Mouse (Mus musculus) embryo, embryonic 10.5 days (tissue): ENCODE data around the gene Cdca7.

ENCODE experiments used
- DNase-seq: peaks from one replicate; pipeline ENCODE4 v3.0.0-alpha.2; 2015; ENCODE audit warnings: low spot score

The Cdca7 gene

DNA sequence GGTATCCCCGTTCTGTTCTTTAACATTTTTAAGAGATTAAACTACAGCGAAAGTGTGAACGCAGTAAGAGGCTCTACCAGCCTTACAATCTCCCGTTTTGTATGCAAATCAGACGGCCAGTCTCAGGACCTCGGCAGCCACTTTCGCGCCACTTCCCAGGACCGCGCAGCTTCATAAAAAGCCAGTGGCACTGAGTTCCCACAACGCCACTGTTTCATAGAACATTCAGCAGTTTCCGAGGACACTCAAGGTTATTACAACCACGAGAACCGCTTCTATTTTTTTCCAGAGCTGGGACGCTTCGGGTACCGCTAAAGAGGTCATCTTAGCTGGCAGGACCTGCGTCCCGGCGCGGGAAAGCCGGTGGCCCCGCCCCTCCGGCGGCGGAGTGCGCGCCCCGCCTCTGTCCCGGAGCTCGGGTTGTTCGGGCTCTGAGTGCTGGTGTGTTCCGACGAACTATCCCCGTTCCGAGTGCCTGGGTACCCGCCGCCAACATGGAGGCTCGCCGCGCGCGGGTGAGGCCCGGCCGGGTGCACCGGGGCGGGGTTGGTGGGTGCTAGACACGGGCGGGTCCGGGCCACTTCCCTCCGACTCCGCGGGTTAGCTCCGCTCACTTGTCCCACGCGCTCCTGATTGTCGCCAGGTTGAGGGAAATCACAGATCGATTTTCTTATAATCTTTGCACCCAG, at the start of gene Cdca7:
Cdca7 (plus strand) TSS at position 363 of the 689 bp plus-strand sequence.
- peak; percentile 92 for DNase-seq

DNA sequence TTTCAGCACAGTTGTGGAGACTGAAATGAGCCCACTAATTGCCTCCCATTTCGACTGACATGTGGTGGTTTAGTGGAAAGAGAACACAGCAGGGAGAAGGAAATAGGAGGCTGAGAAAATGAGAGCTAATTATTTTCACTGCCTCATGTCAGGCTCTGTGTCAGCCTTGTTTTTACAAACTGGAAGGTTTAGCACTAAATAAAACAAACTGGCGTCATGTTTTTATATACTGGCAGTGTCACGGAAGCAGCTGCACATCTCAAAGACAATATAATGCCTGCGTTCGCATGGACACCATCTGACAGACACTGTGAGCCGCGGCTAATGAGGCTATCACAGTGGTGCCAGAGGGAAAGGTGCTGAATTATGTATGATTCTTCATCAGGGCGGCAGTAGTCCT, 49.2 kb upstream of the Cdca7 start:
- peak; percentile 57 for DNase-seq

GRCm38 (mm10) chr2:72427288-72427687, 48.7 kb upstream of the Cdca7 start:
- DNase-seq, result no peak

DNA sequence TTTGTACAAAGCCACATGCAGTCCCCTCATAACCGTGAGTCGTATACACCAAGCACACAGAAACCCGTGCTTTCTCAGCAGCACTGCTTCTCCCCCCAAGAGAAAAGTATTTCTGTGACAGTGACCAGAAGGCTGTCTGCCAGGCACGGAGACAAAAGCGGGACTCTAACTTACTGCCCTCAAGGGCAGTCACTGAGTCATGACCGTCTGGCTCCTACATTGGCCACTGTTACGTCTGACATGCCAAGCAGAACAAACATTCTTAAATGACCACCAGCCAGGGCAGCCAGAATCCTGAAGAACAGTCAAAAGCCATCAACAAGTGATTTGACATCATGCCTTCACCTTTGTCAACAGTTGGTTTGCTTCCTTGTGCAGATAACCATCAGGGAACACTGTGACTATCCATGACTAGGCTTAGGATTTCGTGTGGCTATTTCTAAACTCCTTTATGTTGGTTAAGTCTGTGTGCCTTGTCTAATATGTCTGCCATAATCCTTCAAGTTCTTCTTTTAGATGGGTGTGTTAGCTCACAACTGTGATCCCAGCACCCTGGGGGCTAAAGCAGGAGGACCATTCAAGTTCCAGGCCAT, 36.9 kb upstream of the Cdca7 start:
- DNase-seq, result no peak

DNA sequence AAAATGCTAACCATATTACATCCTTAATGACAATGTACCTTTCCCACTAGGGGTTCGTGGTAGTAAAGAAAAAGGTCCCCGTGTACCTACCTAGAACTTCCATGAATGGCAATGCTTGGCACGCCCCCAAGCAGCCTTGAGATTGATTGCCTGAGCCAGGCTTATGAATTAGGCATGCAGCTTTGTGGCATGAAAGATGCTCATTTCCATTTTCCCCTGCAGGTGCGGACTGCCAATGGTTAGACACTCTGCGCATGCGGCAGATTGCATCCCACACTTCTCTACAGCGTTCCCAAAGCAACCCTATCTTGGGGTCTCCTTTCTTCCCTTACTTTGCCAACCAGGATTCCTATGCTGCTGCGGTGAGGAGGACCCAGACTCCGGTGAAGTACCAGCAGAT, 34.9 kb upstream of the Cdca7 start:
- no peak for DNase-seq

DNA sequence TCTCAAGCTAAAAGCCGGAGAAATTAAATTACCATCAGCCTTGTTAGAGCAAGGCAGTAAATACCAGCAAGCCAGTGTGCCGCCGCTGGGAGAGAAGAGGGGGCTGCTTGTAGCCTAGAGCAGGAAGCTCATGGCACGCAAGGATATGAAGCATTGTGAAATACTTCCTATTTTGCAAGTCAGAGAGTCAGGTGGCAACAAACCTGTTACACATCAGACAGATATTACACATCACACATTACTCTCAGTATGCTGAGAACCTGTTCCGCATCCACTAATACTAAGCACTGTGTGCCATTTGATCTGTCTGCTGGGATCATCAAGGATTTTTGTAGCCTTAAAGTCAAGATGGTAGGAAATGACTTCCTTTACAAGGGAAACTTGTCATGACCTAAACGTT, 33.1 kb upstream of the Cdca7 start:
- DNase-seq, result no peak

DNA sequence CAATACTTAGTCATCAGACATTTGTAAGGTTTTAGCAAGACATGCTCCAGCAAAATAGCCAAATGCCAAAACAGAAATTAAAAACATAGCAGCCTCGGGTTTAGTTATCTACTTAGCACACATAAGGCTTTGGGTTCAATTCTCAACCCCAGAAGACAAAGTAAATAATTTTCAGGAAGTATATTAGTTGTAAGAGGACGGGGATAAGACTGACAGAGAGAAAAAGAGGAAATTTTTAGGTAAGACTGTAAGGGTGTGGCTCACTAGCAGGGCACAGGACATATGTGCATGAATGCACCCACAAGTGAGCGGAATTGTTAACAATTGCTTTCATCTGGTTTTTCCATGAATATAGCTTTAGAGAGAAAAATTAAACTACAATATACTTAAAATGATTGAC, 32.0 kb upstream of the Cdca7 start:
- no peak for DNase-seq

DNA sequence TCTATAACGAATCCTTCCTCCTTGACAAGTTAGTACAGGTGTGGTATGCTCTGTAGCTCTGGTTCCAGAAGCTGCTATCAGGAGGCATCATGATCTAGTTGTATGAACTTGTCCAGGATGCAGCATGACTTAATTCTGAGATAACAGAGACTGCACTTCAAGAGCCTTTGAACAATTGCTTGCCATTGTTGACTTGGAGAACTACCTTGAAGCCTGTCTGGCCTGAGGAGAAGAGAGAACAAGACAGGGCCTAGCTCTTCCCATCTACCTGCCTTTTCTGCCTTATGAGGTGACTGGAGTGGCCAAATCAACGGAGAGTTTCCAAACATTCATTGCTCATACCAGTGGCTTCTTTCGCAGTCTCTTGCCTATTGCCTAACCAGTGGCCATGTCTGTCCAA, 29.9 kb upstream of the Cdca7 start:
- DNase-seq, result no peak

- DNase-seq, result no peak
These were observed 29.3 kb upstream of the Cdca7 start for GRCm38 (mm10) chr2:72446615-72447014.

- DNase-seq, result no peak
These were observed 22.4 kb upstream of the Cdca7 start for GRCm38 (mm10) chr2:72453563-72453962.

- no peak for DNase-seq
These were observed 19.8 kb upstream of the Cdca7 start for GRCm38 (mm10) chr2:72456189-72456588.

DNA sequence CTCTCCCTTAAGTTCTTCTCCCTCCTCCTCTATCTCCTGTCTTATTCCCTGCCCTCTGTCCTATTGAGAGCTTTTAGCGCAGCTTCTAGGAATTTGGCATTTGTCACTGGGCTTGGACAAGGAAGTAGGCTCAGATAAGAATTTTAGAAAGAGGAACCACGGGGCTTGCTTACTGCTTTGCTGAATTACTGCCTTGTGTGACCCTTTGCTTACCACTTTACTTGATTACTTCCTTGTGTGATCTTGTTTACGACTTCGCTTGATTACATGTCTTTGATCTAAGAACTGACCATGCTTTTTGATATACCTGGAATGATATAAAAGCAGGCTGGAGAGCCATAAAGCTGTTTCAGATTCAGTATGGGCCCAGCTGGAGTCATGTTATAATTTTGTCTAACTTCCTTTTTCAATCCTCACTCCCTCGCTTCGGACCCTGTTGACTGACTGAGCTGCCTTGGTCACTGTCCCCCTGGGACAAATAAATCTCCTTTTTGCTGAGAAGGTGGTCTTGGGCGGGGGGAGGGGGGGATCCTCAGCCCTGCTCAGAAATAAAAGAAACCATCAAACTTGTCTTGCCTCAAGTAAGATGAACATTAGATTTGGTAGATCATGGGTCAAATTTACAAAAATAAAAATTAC, 11.5 kb upstream of the Cdca7 start:
- DNase-seq, result no peak

DNA sequence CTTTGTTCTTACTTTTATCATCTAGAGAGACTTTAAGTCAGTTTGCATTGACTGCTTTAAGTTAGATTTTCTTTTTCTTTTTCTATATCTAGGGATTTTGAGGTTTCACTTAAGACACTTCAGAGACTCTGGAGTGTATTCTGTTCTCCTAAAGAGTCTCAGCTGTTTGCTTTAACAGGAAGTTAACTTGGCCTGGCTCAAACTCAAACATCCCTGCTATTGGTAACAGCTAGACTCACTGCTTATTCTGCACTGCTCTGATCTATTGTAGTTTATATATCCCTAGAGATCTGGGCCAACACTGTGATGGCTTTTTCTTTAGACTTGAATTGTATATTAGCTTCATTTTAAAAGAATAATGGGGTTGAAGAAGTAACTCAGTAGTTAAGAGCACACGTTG, 8.4 kb upstream of the Cdca7 start:
- DNase-seq, result no peak

DNA sequence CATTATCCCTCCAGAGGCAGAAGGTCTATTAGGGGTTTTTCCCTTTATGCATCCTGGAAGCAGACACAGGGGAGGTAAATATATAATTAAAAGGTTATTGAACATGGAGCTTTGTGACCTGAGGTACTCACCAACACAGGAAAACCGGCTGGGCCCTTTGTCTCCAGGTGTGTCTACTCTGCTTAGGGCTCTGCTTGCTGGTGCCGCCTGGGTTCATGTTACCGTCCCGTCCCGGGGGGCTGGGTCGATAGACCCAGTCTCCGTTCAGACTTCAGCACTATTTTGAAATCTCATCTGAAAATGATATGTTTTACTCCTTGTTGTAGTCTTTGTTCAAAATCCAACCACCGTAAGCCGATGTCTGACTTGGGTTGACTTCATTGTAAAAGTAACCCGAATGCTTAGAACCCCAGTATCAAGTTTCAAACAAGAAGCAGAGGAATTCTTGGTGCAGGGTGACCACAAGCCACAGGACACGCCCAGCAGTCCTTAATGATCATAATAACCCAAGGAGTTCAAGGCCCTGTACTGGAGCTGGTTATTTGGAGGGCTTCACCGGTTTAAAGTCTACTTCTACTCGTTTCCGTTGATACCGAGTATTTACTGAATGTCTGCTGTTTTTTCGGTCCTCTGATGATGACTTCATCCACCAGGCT, 4.4 kb upstream of the Cdca7 start:
- no peak for DNase-seq

GRCm38 (mm10) chr2:72474531-72475287, 1.2 kb upstream of the Cdca7 start:
- DNase-seq, result peak; percentile 76

DNA sequence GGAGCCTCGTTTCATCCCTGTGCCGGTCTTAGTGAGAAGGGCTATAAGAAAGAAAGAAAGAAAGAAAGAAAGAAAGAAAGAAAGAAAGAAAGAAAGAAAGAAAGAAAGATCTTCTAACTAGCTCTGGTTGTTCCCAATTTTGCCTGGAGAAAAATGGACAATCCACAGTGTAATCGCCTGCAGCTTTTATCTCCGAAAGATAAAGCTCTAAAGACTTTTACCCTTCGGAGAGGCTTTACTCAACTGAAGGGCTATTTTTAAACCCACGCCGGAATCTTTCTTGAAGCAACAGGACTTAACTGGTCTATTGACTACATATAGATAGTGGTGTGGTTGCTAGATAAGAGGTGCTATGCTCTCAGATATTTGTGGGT, 549 bp upstream of the Cdca7 start:
- DNase-seq, result no peak

GRCm38 (mm10) chr2:72476486-72477211, 690 bp downstream of the Cdca7 start:
- peak; percentile 80 for DNase-seq

GRCm38 (mm10) chr2:72477221-72477620, 1.3 kb downstream of the Cdca7 start:
- peak; percentile 51 for DNase-seq

DNA sequence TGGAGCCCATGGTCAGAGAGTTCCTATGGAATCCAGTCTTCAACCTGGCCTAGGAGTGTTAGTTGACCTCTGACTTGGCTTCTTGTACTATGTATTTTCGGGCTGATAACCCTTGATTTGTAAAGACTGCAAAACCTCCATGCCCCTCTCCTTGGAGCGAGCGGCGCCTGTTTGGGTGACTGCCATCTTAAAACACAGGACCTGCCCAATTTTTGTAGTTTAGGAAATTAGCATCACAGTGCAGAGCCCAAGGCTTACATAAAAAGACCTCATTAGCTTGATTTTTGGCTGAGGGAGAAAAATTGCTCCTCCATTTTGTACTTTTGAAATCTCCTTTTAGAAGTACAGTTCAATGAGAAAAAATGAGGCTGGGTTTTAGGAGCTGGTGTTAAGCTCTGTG, 2.2 kb downstream of the Cdca7 start:
- DNase-seq, result no peak

DNA sequence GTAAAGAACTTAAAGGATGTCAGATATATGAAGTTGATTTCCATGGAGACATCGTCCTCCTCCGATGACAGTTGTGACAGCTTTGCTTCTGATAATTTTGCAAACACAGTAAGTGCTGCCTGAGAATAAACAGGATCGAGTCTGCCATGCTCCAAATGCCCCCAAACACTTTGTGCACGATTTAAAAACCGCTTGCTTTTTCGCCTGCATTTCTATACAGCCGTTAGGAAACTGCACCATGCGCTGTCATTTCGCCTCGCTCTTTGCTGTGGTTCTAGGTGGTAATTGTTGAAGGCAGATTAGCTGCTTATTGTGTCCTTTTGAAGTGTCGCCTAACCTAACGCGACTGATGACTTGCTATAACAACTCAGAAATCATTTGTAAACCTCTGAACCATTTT, 3.0 kb downstream of the Cdca7 start:
- no peak for DNase-seq

DNA sequence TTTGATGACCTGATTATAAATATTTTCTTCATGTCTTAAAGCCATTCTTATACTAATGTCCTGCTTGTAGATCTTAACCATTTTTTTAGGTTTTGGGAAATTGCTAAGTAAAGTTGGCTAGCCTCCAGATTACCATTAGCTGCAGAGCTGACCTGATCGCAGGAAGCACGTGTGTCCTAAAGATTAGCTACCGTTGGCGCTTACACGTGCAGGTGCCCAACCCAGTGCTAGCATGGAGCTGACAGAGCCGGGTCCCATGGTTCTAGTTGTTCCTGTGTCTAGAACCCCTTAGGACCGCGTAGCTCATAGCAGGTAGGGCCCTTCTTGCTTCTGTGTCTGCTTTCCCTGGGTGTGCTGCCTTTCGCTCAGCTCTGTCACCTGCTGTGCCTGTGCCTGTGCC, 3.9 kb downstream of the Cdca7 start:
- no peak for DNase-seq

DNA sequence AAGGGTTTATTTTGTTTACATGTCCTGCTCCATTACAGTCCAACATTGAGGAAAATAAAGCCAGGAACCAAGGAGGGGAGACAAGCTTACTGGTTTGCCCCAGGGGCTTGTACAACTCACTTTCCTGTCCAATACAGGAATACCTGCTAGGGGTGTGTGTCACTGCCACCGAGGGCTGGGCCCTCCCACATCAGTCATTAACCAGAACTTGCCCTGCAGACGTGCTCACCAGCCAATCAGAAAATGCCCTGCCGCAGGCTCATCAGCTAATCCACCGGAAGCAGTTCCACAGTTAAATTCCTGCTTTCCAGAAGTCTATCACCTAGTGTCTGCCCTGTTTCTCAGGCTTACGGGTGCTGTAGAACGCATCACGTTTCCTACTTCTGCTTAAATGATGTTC, 15.7 kb downstream of the Cdca7 start:
- DNase-seq, result no peak
